Mouse (Mus musculus) myocyte (in vitro differentiated cells): ENCODE results near the gene Mrps27. TPM values are rescaled to one million over a fixed set of nuclear protein-coding genes. Genes with fewer than 3 reads are reported as not detected.

Experiments
- H3K27me3 ChIP-seq: one replicate; pipeline ENCODE4 v1.6.1; 2011; ENCODE audit not compliant: control insufficient read depth, insufficient read depth, insufficient read length
- H3K36me3 ChIP-seq: one replicate; pipeline ENCODE4 v1.6.1; 2011; ENCODE audit not compliant: control insufficient read depth, insufficient read depth
- H3K4me2 ChIP-seq: one replicate; pipeline ENCODE4 v1.6.1; 2011; ENCODE audit warnings: low read depth, control low read depth
- H3K4me3 ChIP-seq: one replicate; pipeline ENCODE4 v1.5.1; 2011; ENCODE audit warnings: mild to moderate bottlenecking, control low read depth, moderate library complexity
- H3K79me2 ChIP-seq: one replicate; pipeline ENCODE4 v1.6.1; 2011; ENCODE audit not compliant: control insufficient read depth, insufficient read depth
- H3ac ChIP-seq: one replicate; pipeline ENCODE4 v1.6.1; 2011; ENCODE audit not compliant: control insufficient read depth, insufficient read length
- CEBPB ChIP-seq: IDR thresholded peaks from 2 replicates; pipeline ENCODE4 v1.6.1; 2011; ENCODE audit warnings: mild to moderate bottlenecking, moderate library complexity; ENCODE audit not compliant: poor library complexity, insufficient read depth, severe bottlenecking
- E2F4 ChIP-seq: IDR thresholded peaks from one replicate; pipeline ENCODE4 v1.6.1; 2011; ENCODE audit warnings: mild to moderate bottlenecking, control low read depth, moderate library complexity; ENCODE audit not compliant: insufficient read depth
- MAX ChIP-seq: IDR thresholded peaks from one replicate; pipeline ENCODE4 v1.6.1; 2011; ENCODE audit warnings: low read depth, mild to moderate bottlenecking, control low read depth
- MYOD1 ChIP-seq, 3 experiments: IDR thresholded peaks; one replicate each; pipeline ENCODE4 v1.6.1; 2011; ENCODE audit warnings: control low read depth in 2 of 3, low read depth in 2 of 3, mild to moderate bottlenecking in 2 of 3, moderate library complexity in 1 of 3; ENCODE audit not compliant: insufficient read length in 2 of 3, control insufficient read depth in 1 of 3
- MYOG ChIP-seq, 3 experiments: IDR thresholded peaks; one replicate each; pipeline ENCODE4 v1.6.1; 2011; ENCODE audit warnings: control low read depth in 2 of 3, low read depth in 2 of 3, mild to moderate bottlenecking in 2 of 3; ENCODE audit not compliant: insufficient read length in 2 of 3, control insufficient read depth in 1 of 3, insufficient read depth in 1 of 3
- POLR2A ChIP-seq: IDR thresholded peaks from one replicate; pipeline ENCODE4 v1.6.1; 2011; ENCODE audit warnings: low read depth, mild to moderate bottlenecking, control low read depth, moderate library complexity; ENCODE audit not compliant: insufficient read length
- POLR2AphosphoS2 ChIP-seq: IDR thresholded peaks from one replicate; pipeline ENCODE4 v1.6.1; 2011; ENCODE audit warnings: low read depth, control low read depth; ENCODE audit not compliant: insufficient read length
- REST ChIP-seq: IDR thresholded peaks from one replicate; pipeline ENCODE4 v1.6.1; 2011; ENCODE audit warnings: mild to moderate bottlenecking, control low read depth, moderate library complexity; ENCODE audit not compliant: insufficient read depth, insufficient read length
- SRF ChIP-seq: IDR thresholded peaks from one replicate; pipeline ENCODE4 v1.6.1; 2011; ENCODE audit warnings: low read depth; ENCODE audit not compliant: control insufficient read depth, insufficient read length
- TCF12 ChIP-seq: IDR thresholded peaks from one replicate; pipeline ENCODE4 v1.6.1; 2011; ENCODE audit warnings: mild to moderate bottlenecking, control low read depth; ENCODE audit not compliant: poor library complexity, insufficient read depth, severe bottlenecking
- TCF3 ChIP-seq: IDR thresholded peaks from one replicate; pipeline ENCODE4 v1.6.1; 2011; ENCODE audit warnings: low read depth, control low read depth; ENCODE audit not compliant: insufficient read length
- USF1 ChIP-seq: IDR thresholded peaks from one replicate; pipeline ENCODE4 v1.6.1; 2011; ENCODE audit warnings: low read depth, mild to moderate bottlenecking, control low read depth, moderate library complexity
- polyA plus RNA-seq: library from polyadenylated mRNA; unstranded; fragments of >200 nt; fragmentation: generic; extraction: Trizol; gene quantifications from one replicate; pipeline ENCODE4 v1.2.1, GENCODE M21; 2012; ENCODE audit warnings: missing spikeins

Gene Mrps27
- 34.2 TPM for polyA plus RNA-seq

- H3K27me3 ChIP-seq: no peaks in the 10 kb centered on the region
- peak within 1 kb of the TSS; percentile 61 for H3ac ChIP-seq
- H3K79me2 ChIP-seq: peaks cover 35% of the 10 kb centered on the region
- peak within 1 kb of the TSS; percentile 98 for H3K4me2 ChIP-seq
- TF ChIP-seq REST (peak; percentile 26), USF1 (no peak), MYOD1 (IDR thresholded peaks at IDR 0.05; ENCODE audit: control insufficient read depth in 1 of 3, insufficient read length in 2 of 3, low read depth in 2 of 3) (no peak), SRF (no peak), TCF3 (no peak), MAX (no peak), CEBPB (no peak), TCF12 (no peak), POLR2AphosphoS2 (peak; percentile 76), POLR2A (peak; percentile 88), E2F4 (no peak), MYOG (IDR thresholded peaks at IDR 0.05; ENCODE audit: control insufficient read depth in 1 of 3, insufficient read depth in 1 of 3, insufficient read length in 2 of 3, low read depth in 2 of 3) (peak in 1 of 3 experiments; percentile 50)
- peak within 1 kb of the TSS; percentile 96 for H3K4me3 ChIP-seq
- peaks cover 21% of the 10 kb centered on the region for H3K36me3 ChIP-seq
These were observed at the start of gene Mrps27, which contains the start of gene Ptcd2 for GRCm38 (mm10) chr13:99344599-99345575. Gene Mrps27, plus strand, starts transcription at chr13:99344786. Gene Ptcd2, minus strand, starts transcription at chr13:99344705.

GRCm38 (mm10) chr13:99299921-99300320 is 44.7 kb upstream of the Mrps27 start:
- no peaks in the 10 kb centered on the region for H3K36me3 ChIP-seq
- H3K79me2 ChIP-seq: no peaks in the 10 kb centered on the region
- H3ac ChIP-seq: no peak overlapping the region
- no peak overlapping the region for H3K4me2 ChIP-seq
- no peak overlapping the region for H3K4me3 ChIP-seq
- no peaks in the 10 kb centered on the region for H3K27me3 ChIP-seq
- TF ChIP-seq TCF3: no peak
- no peak for TF ChIP-seq POLR2AphosphoS2
- TF ChIP-seq CEBPB: no peak
- no peak for TF ChIP-seq MYOG (IDR thresholded peaks at IDR 0.05; ENCODE audit: control insufficient read depth in 1 of 3, insufficient read depth in 1 of 3, insufficient read length in 2 of 3, low read depth in 2 of 3)
- no peak for TF ChIP-seq USF1
- no peak for TF ChIP-seq TCF12
- no peak for TF ChIP-seq SRF
- no peak for TF ChIP-seq MAX
- TF ChIP-seq POLR2A: no peak
- no peak for TF ChIP-seq REST
- no peak for TF ChIP-seq MYOD1 (IDR thresholded peaks at IDR 0.05; ENCODE audit: control insufficient read depth in 1 of 3, insufficient read length in 2 of 3, low read depth in 2 of 3)
- TF ChIP-seq E2F4: no peak

GRCm38 (mm10) chr13:99303846-99304245 is 40.7 kb upstream of the Mrps27 start:
- Histone ChIP-seq H3K4me2 (peak overlapping the region; percentile 59), H3ac (no peak overlapping the region), H3K79me2 (no peaks in the 10 kb centered on the region), H3K27me3 (no peaks in the 10 kb centered on the region), H3K36me3 (no peaks in the 10 kb centered on the region), H3K4me3 (no peak overlapping the region)
- TF ChIP-seq SRF (no peak), MYOG (IDR thresholded peaks at IDR 0.05; ENCODE audit: control insufficient read depth in 1 of 3, insufficient read depth in 1 of 3, insufficient read length in 2 of 3, low read depth in 2 of 3) (no peak), POLR2AphosphoS2 (no peak), E2F4 (no peak), TCF12 (no peak), MAX (no peak), CEBPB (no peak), POLR2A (no peak)

- H3K4me2 ChIP-seq: peak overlapping the region; percentile 59
- H3ac ChIP-seq: no peak overlapping the region
- no peaks in the 10 kb centered on the region for H3K27me3 ChIP-seq
- H3K36me3 ChIP-seq: no peaks in the 10 kb centered on the region
- no peaks in the 10 kb centered on the region for H3K79me2 ChIP-seq
- peak; percentile 84 for TF ChIP-seq SRF
- TF ChIP-seq REST: no peak
- no peak for TF ChIP-seq MAX
- no peak for TF ChIP-seq USF1
- TF ChIP-seq MYOG (IDR thresholded peaks at IDR 0.05; ENCODE audit: control insufficient read depth in 1 of 3, insufficient read depth in 1 of 3, insufficient read length in 2 of 3, low read depth in 2 of 3): peak in 2 of 3 experiments; percentile 86 to 98
- peak; percentile 91 to 96 (median 93) for TF ChIP-seq MYOD1 (IDR thresholded peaks at IDR 0.05; ENCODE audit: control insufficient read depth in 1 of 3, insufficient read length in 2 of 3, low read depth in 2 of 3)
- peak; percentile 76 for TF ChIP-seq TCF3
- TF ChIP-seq POLR2AphosphoS2: no peak
- TF ChIP-seq CEBPB: peak; percentile 85
- no peak for TF ChIP-seq POLR2A
- TF ChIP-seq TCF12: peak; percentile 99
- no peak for TF ChIP-seq E2F4
- H3K4me3 ChIP-seq: no peak overlapping the region
These were observed 40.2 kb upstream of the Mrps27 start for GRCm38 (mm10) chr13:99304365-99304764.
